Mouse (Mus musculus) spleen, adult 2 months (tissue): ENCODE data around the gene H2-Q7.
"Not testable (repeated sequence)": the region's sequence is repeated elsewhere in the genome, so short reads cannot be mapped to it uniquely, and the experiment has no call there.

ENCODE experiments used
- CTCF ChIP-seq: fragments of 200-500 bp; IDR thresholded peaks from 2 replicates; pipeline ENCODE4 v1.5.1; 2011; ENCODE audit warnings: mild to moderate bottlenecking, inconsistent platforms; ENCODE audit not compliant: insufficient read depth, insufficient read length, insufficient replicate concordance; ENCODE audit errors: extremely low read depth
- POLR2A ChIP-seq: fragments of 200-500 bp; IDR thresholded peaks from 2 replicates; pipeline ENCODE4 v1.6.1; 2011; ENCODE audit warnings: low read depth, low read length, inconsistent platforms

- TF ChIP-seq CTCF, POLR2A: not testable (repeated sequence)
Observed at GRCm38 (mm10) chr17:35439295-35439747, 366 bp downstream of the H2-Q7 start.
